Mouse (Mus musculus) kidney, embryonic 14.5 days (tissue): Measurements from ENCODE around the gene Itpkc. TPM values are rescaled to one million over a fixed set of nuclear protein-coding genes. Genes with fewer than 3 reads are reported as not detected.

Source experiments
- ATAC-seq: fragments of 200-750 bp; cut with Nextera tagmentation; 2 replicates; pipeline ENCODE4 v1.8.0; 2017; ENCODE audit warnings: moderate number of reproducible peaks, mild to moderate bottlenecking, moderate TSS enrichment, moderate library complexity; ENCODE audit not compliant: low FRiP score, low TSS enrichment
- H3K27ac ChIP-seq: fragments of 300-500 bp; sonication (generic); 2 replicates; pipeline ENCODE4 v1.5.1; 2014; ENCODE audit warnings: low read depth, mild to moderate bottlenecking, low read length, moderate library complexity, mixed read lengths
- H3K27me3 ChIP-seq: fragments of 300-500 bp; sonication (generic); 2 replicates; pipeline ENCODE4 v1.6.1; 2014; ENCODE audit warnings: mild to moderate bottlenecking, low read length; ENCODE audit not compliant: control insufficient read depth, insufficient read depth
- H3K36me3 ChIP-seq: fragments of 300-500 bp; sonication (generic); 2 replicates; pipeline ENCODE4 v1.6.1; 2014; ENCODE audit warnings: low read length, mixed read lengths; ENCODE audit not compliant: control insufficient read depth, insufficient read depth
- H3K4me1 ChIP-seq: fragments of 300-500 bp; sonication (generic); 2 replicates; pipeline ENCODE4 v1.6.1; 2014; ENCODE audit warnings: low read length, mixed read lengths; ENCODE audit not compliant: control insufficient read depth, insufficient read depth
- H3K4me2 ChIP-seq: fragments of 300-500 bp; sonication (generic); replicated peaks from 2 replicates; pipeline ENCODE4 v1.6.1; 2014; ENCODE audit warnings: low read depth, mild to moderate bottlenecking, low read length
- H3K4me3 ChIP-seq: fragments of 300-500 bp; sonication (generic); 2 replicates; pipeline ENCODE4 v1.5.1; 2014; ENCODE audit warnings: mild to moderate bottlenecking, low read length
- H3K9ac ChIP-seq: fragments of 300-500 bp; sonication (generic); 2 replicates; pipeline ENCODE4 v1.6.1; 2014; ENCODE audit warnings: low read depth, mild to moderate bottlenecking, low read length, moderate library complexity
- H3K9me3 ChIP-seq: fragments of 300-500 bp; sonication (generic); 2 replicates; pipeline ENCODE4 v1.6.1; 2016; ENCODE audit warnings: low read length; ENCODE audit not compliant: control insufficient read depth
- WGBS: fragments of 180-500 bp; shearing (Covaris S2); extraction: QIAGEN DNeasy Blood & Tissue Kit; methylation state at CpG from one replicate; pipeline ENCODE4 v1.1.7; 2014; 5-methylcytosine and 5-hydroxymethylcytosine counted together
- polyA plus RNA-seq: library from polyadenylated mRNA; unstranded; fragments of >200 nt; fragmentation: Nextera tagmentation; extraction: Ambion mirVana; gene quantifications from 2 replicates; pipeline ENCODE4 v1.2.1, GENCODE M21; 2014

Gene Itpkc
- polyA plus RNA-seq, 1 experiment from 2014 or later = 5.2 TPM

DNA sequence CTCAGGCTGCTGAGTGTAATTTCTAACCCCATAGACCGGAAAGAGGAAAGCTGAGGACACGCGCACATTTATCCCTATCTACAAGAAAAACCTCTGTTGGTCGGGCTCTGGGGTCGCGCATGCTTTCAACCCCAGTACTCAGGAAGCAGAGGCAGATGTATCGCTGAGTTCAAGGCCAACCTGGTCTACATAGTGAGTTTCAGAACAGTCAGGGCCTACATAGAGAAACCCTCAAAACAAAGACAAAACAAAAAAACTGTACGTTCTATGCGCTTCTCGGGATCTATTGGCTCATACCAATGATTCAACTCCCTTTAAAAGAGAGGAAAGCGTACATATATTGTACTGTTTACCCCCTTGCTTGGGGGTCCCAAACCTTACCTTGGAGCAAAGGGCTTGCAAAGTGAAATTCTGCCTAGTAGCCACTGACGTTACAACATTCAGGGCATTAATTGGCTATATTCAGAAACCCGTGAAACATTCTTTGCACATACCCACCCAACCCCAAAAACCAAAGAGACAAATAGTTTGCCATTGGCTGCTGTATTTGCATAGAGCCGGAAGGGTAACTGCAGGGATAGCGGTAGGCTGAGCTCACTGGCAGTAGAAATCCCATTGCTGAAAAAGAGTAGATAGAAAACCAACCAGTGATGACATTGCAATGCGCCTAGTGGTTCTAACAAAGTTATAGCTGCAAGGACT is 49.1 kb downstream of the Itpkc start:
- ATAC-seq = no peak
- 47% methylated on average over 16 of the region's 16 CpGs for WGBS

DNA sequence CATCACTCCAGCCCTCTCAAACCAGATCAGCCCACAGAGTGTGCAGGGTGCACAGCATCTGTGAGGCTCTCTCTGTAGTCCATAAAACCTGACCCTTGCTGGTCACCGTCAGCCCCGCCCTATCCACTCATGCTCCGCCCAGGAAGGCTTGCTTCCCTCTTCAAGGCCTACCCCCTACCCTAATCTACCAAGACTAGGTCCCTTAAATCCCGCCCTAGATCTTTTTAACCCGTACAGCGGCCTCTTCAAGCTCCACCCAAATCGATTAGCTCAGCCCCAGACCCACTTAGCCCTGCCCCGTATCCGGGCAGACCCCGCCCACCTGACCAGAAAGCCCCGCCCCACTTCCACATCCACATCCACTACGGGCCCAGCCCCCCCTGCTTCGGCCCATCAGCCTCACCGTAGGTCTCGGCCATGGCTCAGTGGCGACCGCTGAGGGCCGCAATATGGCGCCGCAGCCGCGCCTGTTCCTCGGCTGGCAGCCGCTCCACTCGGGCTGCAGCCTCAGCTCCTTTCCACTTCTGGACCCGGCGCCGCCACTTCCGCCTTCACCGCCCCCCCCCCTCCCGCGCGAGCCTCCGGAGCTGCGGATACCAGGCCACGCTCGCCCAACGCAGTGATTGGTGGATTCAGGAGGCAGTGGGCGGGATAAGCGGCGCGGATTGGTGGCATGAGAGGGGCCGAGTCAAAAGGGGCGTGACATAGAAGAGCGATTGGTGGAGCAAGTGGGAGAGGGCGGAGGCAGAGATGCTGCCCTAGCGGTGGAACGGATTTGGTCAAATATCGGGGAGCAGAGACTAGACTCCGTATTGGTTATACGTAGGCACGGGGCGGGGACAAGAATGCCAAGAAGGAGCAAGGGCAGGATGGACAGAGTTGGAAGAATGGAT is 49.9 kb downstream of the Itpkc start, which contains the start of gene Rab4b:
Gene Rab4b, minus strand, starts transcription at position 573 of the 893 bp plus-strand sequence.
- H3K9me3 ChIP-seq = no peaks in the 10 kb centered on the region
- H3K4me3 ChIP-seq = peak within 1 kb of the TSS; percentile 71
- peak; percentile 98 for ATAC-seq
- under 1% methylated on average over 53 of the region's 53 CpGs for WGBS
- no peaks in the 10 kb centered on the region for H3K27me3 ChIP-seq
- peaks cover 11% of the 10 kb centered on the region for H3K36me3 ChIP-seq
- 0 out of 2 replicates have a peak, but pooled peaks cover 8% of the 10 kb centered on the region for H3K4me1 ChIP-seq
- peak within 1 kb of the TSS; percentile 63 for H3K9ac ChIP-seq
- H3K4me2 ChIP-seq = peak within 1 kb of the TSS; percentile 59
- H3K27ac ChIP-seq = peak within 1 kb of the TSS; percentile 90

More for the DNA sequence above, 49.1 kb downstream of the Itpkc start:
- H3K9ac ChIP-seq = no peak overlapping the region
- peak overlapping the region; percentile 59 for H3K4me2 ChIP-seq
- peak overlapping the region; percentile 71 for H3K4me3 ChIP-seq
- peaks cover 10% of the 10 kb centered on the region for H3K36me3 ChIP-seq
- H3K4me1 ChIP-seq = 0 out of 2 replicates have a peak, but pooled peaks cover 8% of the 10 kb centered on the region
- no peaks in the 10 kb centered on the region for H3K27me3 ChIP-seq
- no peaks in the 10 kb centered on the region for H3K9me3 ChIP-seq
- H3K27ac ChIP-seq = peak overlapping the region; percentile 77; the same call in 1 of the 2 replicates

GRCm38 (mm10) chr7:27177942-27178323 is 50.5 kb downstream of the Itpkc start:
- Histone ChIP-seq H3K9ac (peak overlapping the region; percentile 63; the same call in 1 of the 2 replicates), H3K4me3 (peak overlapping the region; percentile 71), H3K36me3 (peaks cover 7% of the 10 kb centered on the region), H3K4me2 (peak overlapping the region; percentile 47), H3K4me1 (0 out of 2 replicates have a peak, but pooled peaks cover 8% of the 10 kb centered on the region), H3K27ac (peak overlapping the region; percentile 90), H3K9me3 (no peaks in the 10 kb centered on the region), H3K27me3 (no peaks in the 10 kb centered on the region)
- WGBS = 16% methylated on average over 4 of the region's 4 CpGs
- no peak for ATAC-seq

- 89% methylated on average over 7 of the region's 7 CpGs for WGBS
- Histone ChIP-seq H3K9me3 (no peaks in the 10 kb centered on the region), H3K4me2 (no peak overlapping the region), H3K9ac (no peak overlapping the region), H3K27ac (no peak overlapping the region), H3K27me3 (no peaks in the 10 kb centered on the region), H3K36me3 (peaks cover 23% of the 10 kb centered on the region), H3K4me1 (0 out of 2 replicates have a peak, but pooled peaks cover 8% of the 10 kb centered on the region), H3K4me3 (no peak overlapping the region)
- ATAC-seq = no peak
These were observed 53.6 kb downstream of the Itpkc start for GRCm38 (mm10) chr7:27174896-27175295.

DNA sequence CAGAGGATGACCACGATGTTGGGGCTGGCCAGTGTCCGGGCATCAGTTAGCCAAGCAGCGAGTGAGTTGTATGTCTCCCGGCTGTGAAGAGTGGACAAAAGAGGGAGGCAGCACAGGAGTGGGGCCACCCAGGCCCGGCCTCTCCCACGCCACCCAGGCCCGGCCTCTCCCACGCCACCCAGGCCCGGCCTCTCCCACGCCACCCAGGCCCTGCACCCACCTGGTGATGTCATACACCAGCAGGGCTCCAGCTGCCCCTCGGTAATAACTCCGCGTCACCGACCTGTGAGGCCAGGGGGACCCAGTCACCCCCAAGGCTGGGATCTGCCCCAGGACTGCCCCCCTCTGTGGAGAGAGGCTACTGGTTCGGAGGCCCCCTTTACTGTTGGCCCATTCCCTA is 54.0 kb downstream of the Itpkc start:
- ATAC-seq = no peak
- Histone ChIP-seq H3K27ac (no peak overlapping the region), H3K36me3 (peaks cover 24% of the 10 kb centered on the region), H3K4me1 (0 out of 2 replicates have a peak, but pooled peaks cover 7% of the 10 kb centered on the region), H3K27me3 (no peaks in the 10 kb centered on the region), H3K4me2 (no peak overlapping the region), H3K9me3 (no peaks in the 10 kb centered on the region), H3K4me3 (no peak overlapping the region), H3K9ac (no peak overlapping the region)
- 87% methylated on average over 15 of the region's 15 CpGs for WGBS

GRCm38 (mm10) chr7:27170981-27171380 is 57.5 kb downstream of the Itpkc start:
- Histone ChIP-seq H3K27me3 (no peaks in the 10 kb centered on the region), H3K36me3 (peaks cover 24% of the 10 kb centered on the region), H3K4me3 (no peak overlapping the region), H3K4me1 (no peaks in the 10 kb centered on the region), H3K4me2 (no peak overlapping the region), H3K9ac (no peak overlapping the region), H3K9me3 (no peaks in the 10 kb centered on the region), H3K27ac (no peak overlapping the region)
- no peak for ATAC-seq
- WGBS = 78% methylated on average over 3 of the region's 3 CpGs

- ATAC-seq = no peak
- 81% methylated on average over 5 of the region's 5 CpGs for WGBS
- Histone ChIP-seq H3K4me1 (peaks cover 23% of the 10 kb centered on the region), H3K9me3 (no peaks in the 10 kb centered on the region), H3K27me3 (no peaks in the 10 kb centered on the region), H3K36me3 (peaks cover 34% of the 10 kb centered on the region), H3K27ac (no peak overlapping the region), H3K4me2 (no peak overlapping the region), H3K9ac (no peak overlapping the region), H3K4me3 (no peak overlapping the region)
These were observed 60.1 kb downstream of the Itpkc start for GRCm38 (mm10) chr7:27168371-27168770.

GRCm38 (mm10) chr7:27167475-27168094 is 60.9 kb downstream of the Itpkc start:
- Histone ChIP-seq H3K4me2 (peak overlapping the region; percentile 51), H3K27me3 (no peaks in the 10 kb centered on the region), H3K9me3 (no peaks in the 10 kb centered on the region), H3K4me3 (peak overlapping the region; percentile 73), H3K36me3 (peaks cover 36% of the 10 kb centered on the region), H3K9ac (peak overlapping the region; percentile 87), H3K4me1 (peaks cover 29% of the 10 kb centered on the region), H3K27ac (peak overlapping the region; percentile 97)
- 73% methylated on average over 11 of the region's 11 CpGs for WGBS
- no peak for ATAC-seq
